Mouse (Mus musculus) gastrocnemius, postnatal 10 days (tissue): ENCODE results near the gene Ppp3ca. TPM values are rescaled to one million over a fixed set of nuclear protein-coding genes. Genes with fewer than 3 reads are reported as not detected.

Source experiments
- DNase-seq: peaks from one replicate; pipeline ENCODE4 v3.0.0; 2021; ENCODE audit warnings: mixed read lengths
- total RNA-seq, 2 experiments: library from RNA; stranded (reverse); gene quantifications; 2 replicates each; pipeline ENCODE4 v1.2.3; 2021

Gene Ppp3ca
- total RNA-seq, 2 experiments from 2014 or later, result 161 to 166 TPM

GRCm38 (mm10) chr3:136862051-136862837, 192.3 kb downstream of the Ppp3ca start:
- no peak for DNase-seq

DNA sequence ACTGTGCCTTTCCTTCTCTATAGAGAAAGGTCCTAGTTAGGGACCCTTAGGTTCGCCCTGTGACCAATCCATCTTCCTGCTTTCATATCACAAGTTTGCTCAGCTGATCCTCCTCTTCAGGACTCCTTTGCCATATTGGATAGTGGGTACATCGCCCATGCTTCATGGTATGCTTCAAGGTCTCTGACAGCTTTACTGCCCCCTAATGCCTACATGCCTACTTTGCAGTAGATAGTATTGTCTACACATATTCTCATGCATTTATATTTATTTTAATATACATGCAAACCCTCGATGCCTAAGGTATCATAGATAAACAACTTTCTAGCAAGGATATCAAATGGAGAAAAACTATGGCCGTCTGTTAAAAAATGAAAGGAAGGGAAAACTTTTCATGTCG, 193.2 kb downstream of the Ppp3ca start:
- DNase-seq, result no peak

DNA sequence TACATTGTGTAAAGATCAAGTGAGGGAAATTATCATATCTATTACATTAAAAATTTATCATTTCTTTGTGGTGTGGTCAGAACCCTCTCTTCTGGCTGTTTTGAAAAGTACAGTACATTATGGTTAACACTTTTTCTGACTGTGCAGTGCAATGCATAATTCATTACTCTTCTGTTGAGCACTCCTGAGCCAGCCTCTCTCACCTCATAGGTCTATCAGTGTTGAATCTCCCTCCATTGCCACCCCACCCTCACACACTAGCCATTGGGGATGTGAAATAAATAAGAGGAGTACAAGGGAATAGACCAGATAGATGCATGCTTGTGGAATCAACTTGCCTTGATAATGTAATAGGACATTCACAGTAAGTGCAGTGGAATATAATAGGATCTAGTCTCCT, 194.4 kb downstream of the Ppp3ca start:
- DNase-seq, result no peak

DNA sequence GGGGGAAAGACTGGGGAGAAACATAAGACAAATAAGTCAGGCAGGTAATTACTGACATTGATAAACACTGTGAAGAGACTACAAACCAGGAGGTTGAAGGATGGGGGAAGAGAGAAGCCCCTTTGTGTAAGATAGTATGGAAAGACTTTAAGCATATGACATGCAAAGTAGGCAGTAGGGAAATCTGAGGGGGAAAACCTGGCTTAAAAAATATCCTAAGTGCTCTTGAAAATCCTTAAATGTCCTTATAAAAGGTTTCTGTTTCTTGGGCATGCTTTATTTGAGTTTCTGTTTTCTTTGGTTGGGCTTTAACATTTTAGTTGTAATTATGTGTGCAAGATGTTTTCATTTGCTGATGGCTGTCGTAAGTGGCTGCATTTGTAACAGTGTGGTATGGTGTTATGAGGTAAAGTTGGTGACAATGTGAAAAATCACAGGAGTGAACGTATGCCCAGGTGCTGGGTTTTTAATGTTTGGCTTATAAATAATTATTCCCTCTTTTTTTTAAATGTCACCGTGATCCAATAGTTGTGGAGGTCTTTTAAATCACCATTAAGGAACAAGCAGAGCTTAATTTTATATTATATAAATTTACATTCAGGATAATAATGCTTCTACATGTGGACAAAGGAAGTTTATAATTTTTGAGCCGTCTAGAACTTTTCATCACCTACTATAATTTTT, 195.4 kb downstream of the Ppp3ca start:
- no peak for DNase-seq

DNA sequence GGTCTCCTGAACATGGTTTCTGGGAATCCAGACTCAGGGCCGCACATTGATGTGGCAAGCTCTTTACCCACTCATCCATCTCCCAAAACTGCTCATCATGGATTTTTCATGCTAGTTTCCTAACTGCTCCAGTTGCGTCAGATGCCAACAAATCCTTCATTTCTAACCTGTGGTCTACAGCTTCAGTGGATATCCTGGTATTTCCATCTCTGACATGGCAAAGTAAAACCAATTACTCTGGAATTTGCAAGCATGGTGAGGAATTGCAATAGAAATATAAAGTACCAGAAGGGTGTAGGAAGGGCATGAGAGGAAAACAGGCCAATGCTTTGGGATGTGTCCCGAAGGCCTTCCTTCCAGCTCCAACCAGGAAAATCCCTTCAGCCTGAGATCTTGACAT, 196.2 kb downstream of the Ppp3ca start:
- no peak for DNase-seq

- no peak for DNase-seq
Observed at GRCm38 (mm10) chr3:136866571-136866970, 196.6 kb downstream of the Ppp3ca start.

DNA sequence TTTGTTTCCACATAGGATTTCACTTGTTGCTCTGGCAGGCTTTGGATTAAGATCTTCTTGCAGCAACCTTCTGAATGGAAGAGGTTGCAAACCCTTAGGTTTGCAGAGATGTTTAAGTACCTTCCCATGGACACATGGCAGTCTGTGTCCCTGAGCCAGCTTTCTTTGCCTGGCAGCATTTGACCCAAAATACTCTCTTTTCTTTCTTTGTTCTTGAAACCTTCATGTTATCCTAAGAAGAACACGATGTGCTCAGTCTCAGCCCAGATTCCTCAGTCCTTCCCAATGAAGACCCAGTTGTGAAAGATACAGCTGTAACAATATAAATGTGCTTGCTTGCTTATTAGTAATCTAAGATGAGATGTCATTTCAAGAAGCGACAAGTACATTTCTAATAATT, 197.4 kb downstream of the Ppp3ca start:
- DNase-seq, result no peak

GRCm38 (mm10) chr3:136871772-136872532, 202.0 kb downstream of the Ppp3ca start:
- DNase-seq, result peak; percentile 6

DNA sequence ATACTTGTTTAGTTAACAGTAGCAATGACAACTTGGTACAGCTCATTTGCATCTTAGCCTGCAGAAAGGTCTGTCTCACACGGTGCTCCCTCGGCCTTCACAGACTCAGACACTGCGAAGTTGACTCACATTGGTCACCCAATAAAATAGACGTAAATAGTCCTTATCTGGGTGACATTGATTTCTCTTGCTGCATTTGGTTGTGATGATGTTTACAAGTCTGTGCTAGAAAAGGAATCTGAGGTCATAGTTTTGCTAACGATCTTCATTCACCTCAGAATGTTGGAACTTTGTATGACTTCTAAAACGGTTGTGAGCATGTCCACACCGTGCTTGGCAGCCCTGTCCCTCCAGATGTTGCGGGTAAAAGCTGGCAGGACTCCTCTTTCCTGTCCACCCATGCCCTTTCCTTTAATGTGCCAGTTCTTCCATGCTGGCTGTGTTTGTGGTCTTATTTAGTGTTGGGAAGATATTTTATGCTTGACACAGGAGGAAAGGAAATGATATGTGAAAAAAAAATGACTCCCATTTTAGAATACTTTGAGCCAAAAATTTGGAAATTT, 202.7 kb downstream of the Ppp3ca start:
- no peak for DNase-seq

DNA sequence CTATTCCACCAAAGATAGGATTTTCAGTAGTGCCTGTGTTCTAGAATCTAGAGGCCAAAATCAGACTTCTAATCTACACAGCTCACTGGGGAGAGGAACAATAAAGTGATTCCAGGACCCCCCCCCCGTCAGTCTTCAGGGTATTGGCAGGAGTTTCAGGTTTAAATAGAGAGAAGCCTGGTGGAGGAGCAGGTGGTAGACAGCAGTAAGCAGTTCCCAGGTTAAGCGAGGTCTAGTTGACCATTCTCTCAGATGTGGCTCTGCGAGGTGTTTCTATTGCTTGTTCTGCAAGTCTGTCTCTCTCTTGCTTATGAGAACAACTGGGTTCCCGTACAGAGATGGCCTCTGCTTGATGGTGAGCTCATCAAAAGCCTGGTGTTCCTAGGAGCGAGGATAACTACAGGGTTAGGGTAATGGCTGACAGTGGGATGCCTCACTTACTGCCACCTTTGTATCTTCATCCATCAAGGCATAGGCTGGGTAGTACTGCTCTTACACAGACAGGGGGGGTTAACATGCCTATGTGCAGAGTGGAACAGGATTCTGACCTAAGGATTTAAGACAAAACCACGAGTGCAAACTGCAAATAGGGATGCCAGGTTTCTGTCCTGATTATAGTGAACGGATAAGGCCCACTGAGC, 204.0 kb downstream of the Ppp3ca start:
- no peak for DNase-seq

DNA sequence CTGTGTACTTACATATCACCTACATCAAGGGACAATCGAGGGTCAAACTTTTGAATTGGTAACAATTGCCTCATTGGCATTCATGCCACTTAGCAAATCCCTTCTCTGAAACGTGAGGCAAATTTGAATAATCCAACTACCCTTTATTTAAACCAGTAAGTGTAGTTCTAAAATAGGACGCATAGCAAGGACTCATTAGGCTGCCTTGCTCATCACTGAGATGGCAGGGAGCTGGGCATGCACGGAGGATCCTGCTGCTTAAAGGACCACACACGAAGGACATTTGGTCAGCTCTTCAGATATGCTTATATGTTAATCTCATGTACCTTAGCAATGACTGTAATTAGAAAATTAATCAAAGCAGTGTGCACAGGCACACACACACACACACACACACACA, 204.6 kb downstream of the Ppp3ca start:
- no peak for DNase-seq

DNA sequence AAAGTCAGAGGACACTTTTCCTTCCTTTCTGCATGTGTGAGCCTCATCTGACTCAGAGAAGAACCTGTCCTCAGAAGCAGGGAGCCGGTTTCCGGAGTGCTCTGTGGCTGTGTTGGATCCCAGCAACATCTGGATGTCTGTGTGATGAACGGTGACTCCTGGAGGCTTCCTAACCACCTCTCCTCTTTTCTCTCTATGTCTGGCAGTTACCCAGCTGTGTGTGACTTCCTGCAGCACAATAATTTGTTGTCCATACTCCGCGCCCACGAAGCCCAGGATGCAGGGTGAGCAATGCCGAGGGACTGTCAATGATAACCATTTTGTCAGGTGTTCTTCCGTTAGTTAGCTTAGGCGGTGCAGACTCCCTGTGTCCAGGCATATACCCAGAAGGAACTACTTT, 217.8 kb downstream of the Ppp3ca start:
- DNase-seq, result no peak

GRCm38 (mm10) chr3:136892140-136892539, 222.2 kb downstream of the Ppp3ca start:
- DNase-seq, result peak; percentile 7

- DNase-seq, result no peak
Observed at GRCm38 (mm10) chr3:136893596-136894402, 223.9 kb downstream of the Ppp3ca start.

DNA sequence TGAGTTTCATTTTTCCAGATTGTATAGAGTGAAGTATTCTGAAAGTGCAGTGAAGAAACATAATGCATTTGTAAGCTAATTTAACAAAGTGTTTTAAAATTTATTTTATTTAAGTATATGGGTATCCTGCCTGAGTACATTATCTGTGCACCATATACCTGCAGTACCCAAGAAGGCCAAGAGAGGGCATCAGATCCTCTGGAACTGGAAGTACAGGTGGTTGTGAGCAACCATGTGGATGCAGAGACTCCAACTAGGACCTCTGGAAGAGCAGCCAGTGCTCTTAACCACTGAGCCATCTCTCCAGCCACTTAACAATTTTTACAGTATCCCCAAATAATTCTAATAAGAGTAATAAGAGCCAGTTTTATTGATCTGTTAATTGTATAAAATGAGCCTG, 225.6 kb downstream of the Ppp3ca start:
- DNase-seq, result no peak

GRCm38 (mm10) chr3:136896276-136896675, 226.4 kb downstream of the Ppp3ca start:
- no peak for DNase-seq

GRCm38 (mm10) chr3:136899744-136900143, 229.8 kb downstream of the Ppp3ca start:
- DNase-seq, result no peak

DNA sequence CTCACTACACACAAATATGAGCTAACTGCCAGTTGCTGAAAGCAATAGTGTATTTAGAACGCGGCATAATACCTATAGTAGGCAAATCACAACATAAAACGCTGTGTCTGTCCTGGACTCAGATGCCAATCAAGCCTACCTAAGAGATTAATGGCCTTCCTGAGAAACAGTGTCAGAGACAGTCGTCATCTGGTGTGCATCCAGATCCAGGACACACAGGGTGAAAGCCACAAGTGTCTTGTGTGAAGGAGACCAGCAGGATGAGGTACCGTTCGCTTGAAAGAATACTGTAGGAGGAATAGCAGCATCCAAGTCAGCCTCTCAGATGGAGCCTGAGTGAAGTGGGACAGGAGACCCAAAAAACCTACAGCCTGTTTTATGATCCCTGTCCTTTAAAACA, 231.1 kb downstream of the Ppp3ca start:
- DNase-seq, result no peak

- no peak for DNase-seq
Observed at GRCm38 (mm10) chr3:136902776-136903175, 232.9 kb downstream of the Ppp3ca start.

- peak; percentile 11 for DNase-seq
Observed at GRCm38 (mm10) chr3:136905577-136905976, 235.7 kb downstream of the Ppp3ca start.

GRCm38 (mm10) chr3:136909534-136909933, 239.6 kb downstream of the Ppp3ca start:
- DNase-seq, result no peak
